Mouse (Mus musculus) lung, embryonic 14.5 days (tissue): ENCODE measurements around the gene Gm8362. TPM values are rescaled to one million over a fixed set of nuclear protein-coding genes. Genes with fewer than 3 reads are reported as not detected.
"Not testable (repeated sequence)": the region's sequence is repeated elsewhere in the genome, so short reads cannot be mapped to it uniquely, and the experiment has no call there.

Source experiments
- ATAC-seq: fragments of 200-750 bp; cut with Nextera tagmentation; 2 replicates; pipeline ENCODE4 v1.8.0; 2017; ENCODE audit warnings: mild to moderate bottlenecking, moderate TSS enrichment, moderate library complexity; ENCODE audit not compliant: insufficient read depth
- DNase-seq: peaks from one replicate; pipeline ENCODE4 v3.0.0-alpha.2; 2015
- H3K27ac ChIP-seq: fragments of 300-500 bp; sonication (generic); 2 replicates; pipeline ENCODE4 v1.5.1; 2014; ENCODE audit warnings: low read depth, mild to moderate bottlenecking, moderate library complexity
- H3K27me3 ChIP-seq: fragments of 300-500 bp; sonication (generic); 2 replicates; pipeline ENCODE4 v1.6.1; 2014; ENCODE audit warnings: low read length, control low read depth; ENCODE audit not compliant: insufficient read depth
- H3K36me3 ChIP-seq: fragments of 300-500 bp; sonication (generic); 2 replicates; pipeline ENCODE4 v1.6.1; 2014; ENCODE audit warnings: control low read depth; ENCODE audit not compliant: insufficient read depth
- H3K4me1 ChIP-seq: fragments of 300-500 bp; sonication (generic); 2 replicates; pipeline ENCODE4 v1.6.1; 2014; ENCODE audit warnings: antibody characterized with exemption, control low read depth; ENCODE audit not compliant: insufficient read depth
- H3K4me2 ChIP-seq: fragments of 300-500 bp; sonication (generic); 2 replicates; pipeline ENCODE4 v1.6.1; 2014; ENCODE audit warnings: mild to moderate bottlenecking
- H3K4me3 ChIP-seq: fragments of 300-500 bp; sonication (generic); 2 replicates; pipeline ENCODE4 v1.5.1; 2014; ENCODE audit warnings: low read depth, low read length
- H3K9ac ChIP-seq: fragments of 300-500 bp; sonication (generic); 2 replicates; pipeline ENCODE4 v1.6.1; 2014
- H3K9me3 ChIP-seq: fragments of 300-500 bp; sonication (generic); 2 replicates; pipeline ENCODE4 v1.6.1; 2016; ENCODE audit warnings: low read depth, low read length, control low read depth
- CTCF ChIP-seq: IDR thresholded peaks from 2 replicates; pipeline ENCODE4 v1.5.1; 2016; ENCODE audit warnings: antibody characterized with exemption, low read depth
- WGBS: fragments of 180-500 bp; shearing (Covaris S2); extraction: QIAGEN DNeasy Blood & Tissue Kit; methylation state at CpG from one replicate; pipeline ENCODE4 v1.1.7; 2014; 5-methylcytosine and 5-hydroxymethylcytosine counted together
- polyA plus RNA-seq: library from polyadenylated mRNA; unstranded; fragments of >200 nt; fragmentation: Nextera tagmentation; extraction: Ambion mirVana; gene quantifications from 2 replicates; pipeline ENCODE4 v1.2.1, GENCODE M21; 2014

Gene Gm8362
- polyA plus RNA-seq, result not detected in 2 replicates

DNA sequence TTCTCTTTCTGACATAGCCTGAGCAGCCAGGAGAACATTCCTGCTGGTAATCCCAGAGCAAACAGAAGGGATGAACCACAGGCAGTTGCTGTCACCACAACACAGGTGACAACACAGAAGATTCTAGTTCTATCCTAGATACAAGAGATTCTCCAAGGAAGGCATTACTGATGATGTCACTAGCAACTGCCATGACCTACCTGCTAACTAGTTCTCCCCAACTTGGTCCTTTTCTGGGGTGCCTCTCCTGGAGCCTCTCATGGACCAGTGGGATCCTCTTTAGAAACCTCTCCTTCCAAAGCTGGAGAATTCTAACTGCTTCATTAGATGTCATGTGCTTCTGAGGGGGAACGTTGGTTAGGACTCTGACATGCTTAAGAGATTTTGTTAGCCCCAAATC lies at the start of gene Gm8362:
Gene Gm8362 (minus strand): TSS at position 101 of the 400 bp plus-strand sequence.
- 60% methylated on average over 1 of the region's 1 CpGs for WGBS
- not testable (repeated sequence) for H3K9ac ChIP-seq, H3K4me1 ChIP-seq, H3K27ac ChIP-seq, H3K9me3 ChIP-seq, ATAC-seq, H3K4me3 ChIP-seq, H3K4me2 ChIP-seq, H3K36me3 ChIP-seq, DNase-seq, H3K27me3 ChIP-seq

GRCm38 (mm10) chr14:6823297-6823696 lies 49.1 kb upstream of the Gm8362 start:
- H3K4me2 ChIP-seq, result not testable (repeated sequence)

DNA sequence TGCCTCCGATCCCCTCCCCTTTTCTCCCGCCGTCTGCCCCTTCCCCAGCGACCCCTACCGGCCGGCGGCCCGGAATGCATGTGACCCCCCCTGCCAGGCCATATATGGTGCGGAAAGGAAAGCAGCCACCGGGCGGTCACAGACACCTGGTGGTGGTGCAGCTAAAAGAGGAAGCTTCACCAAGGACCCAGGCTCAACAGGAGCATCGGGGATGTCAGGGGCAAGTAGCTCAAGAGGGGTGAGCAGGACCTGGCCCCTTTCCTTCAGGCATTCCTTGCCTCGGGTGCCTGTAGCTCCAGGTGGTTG lies 17.0 kb downstream of the Gm8362 start:
- DNase-seq, H3K9me3 ChIP-seq, H3K27ac ChIP-seq, H3K27me3 ChIP-seq, ATAC-seq, H3K4me2 ChIP-seq, H3K4me1 ChIP-seq, H3K9ac ChIP-seq, H3K36me3 ChIP-seq: not testable (repeated sequence)
- TF ChIP-seq CTCF, result peak; percentile 44
- H3K4me3 ChIP-seq, result peak overlapping the region; percentile 33; the same call in 1 of the 2 replicates
- WGBS, result 0% methylated on average over 2 of the region's 13 CpGs

More at GRCm38 (mm10) chr14:6823297-6823696, 49.1 kb upstream of the Gm8362 start:
- not testable (repeated sequence) for H3K27me3 ChIP-seq, H3K4me3 ChIP-seq, DNase-seq, H3K36me3 ChIP-seq, H3K27ac ChIP-seq, H3K4me1 ChIP-seq, ATAC-seq, H3K9me3 ChIP-seq, H3K9ac ChIP-seq
- WGBS, result 93% methylated on average over 3 of the region's 3 CpGs

DNA sequence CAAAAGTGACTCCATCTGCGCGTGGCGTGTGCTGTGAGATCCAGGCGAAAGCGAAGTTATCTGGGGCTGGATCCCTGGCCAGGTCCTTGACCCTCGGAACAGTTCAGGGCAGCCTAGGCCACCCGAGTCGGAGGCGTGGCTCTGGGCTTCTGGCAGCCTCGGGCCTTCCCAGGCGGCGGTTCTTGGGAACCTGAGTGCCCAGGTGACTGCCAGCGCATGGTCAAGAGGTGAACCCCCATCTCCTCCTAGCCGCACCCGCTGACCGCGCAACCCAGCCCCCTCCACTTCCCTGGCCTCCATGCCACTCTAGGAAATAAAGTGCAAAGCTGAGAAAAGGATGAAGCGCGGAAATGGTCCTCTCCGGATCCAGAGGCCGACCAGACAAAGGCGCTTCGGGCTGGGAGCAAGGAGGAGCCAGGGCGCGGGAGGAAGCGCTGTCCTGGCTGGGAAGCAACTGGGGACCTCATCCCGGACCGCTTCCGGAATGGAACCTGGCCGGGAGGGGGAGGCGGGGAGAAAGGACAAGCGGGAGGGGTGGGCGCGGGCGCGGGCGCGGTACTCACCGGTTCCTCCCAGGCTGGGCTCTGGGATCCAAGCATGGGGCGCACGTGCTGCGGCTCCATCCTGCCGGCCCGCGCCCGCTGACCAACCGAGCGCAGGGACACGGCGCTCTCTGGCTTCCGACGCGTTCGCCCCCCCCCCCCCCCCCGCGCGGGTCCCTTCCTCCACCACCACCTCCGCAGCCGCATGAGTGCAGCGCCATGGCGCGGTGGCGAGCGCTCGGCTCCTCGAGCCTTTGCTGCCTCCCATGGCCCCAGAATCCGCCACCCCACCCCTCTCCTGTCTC lies 17.6 kb downstream of the Gm8362 start:
- H3K27me3 ChIP-seq, H3K9me3 ChIP-seq, H3K4me1 ChIP-seq, H3K27ac ChIP-seq, H3K36me3 ChIP-seq, ATAC-seq: not testable (repeated sequence)
- peak overlapping the region; percentile 49 for H3K4me2 ChIP-seq
- peak; percentile 0 for DNase-seq
- WGBS, result 0% methylated on average over 17 of the region's 67 CpGs
- peak overlapping the region; percentile 33 for H3K4me3 ChIP-seq
- H3K9ac ChIP-seq, result peak overlapping the region; percentile 34

DNA sequence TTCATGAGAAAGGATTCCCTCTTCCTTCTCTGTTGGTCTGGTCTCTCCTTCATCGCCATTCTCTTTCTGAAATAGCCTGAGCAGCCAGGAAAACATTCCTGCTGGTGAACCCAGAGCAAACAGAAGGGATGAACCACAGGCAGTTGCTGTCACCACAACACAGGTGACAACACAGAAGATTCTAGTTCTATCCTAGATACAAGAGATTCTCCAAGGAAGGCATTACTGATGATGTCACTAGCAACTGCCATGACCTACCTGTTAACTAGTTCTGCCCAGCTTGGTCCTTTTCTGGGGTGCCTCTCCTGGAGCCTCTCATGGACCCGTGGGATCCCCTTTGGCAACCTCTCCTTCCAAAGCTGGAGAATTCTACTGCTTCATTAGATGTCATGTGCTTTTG lies 32.0 kb downstream of the Gm8362 start, which contains the start of gene Gm3636:
Gene Gm3636 (minus strand): TSS at position 101 of the 400 bp plus-strand sequence.
- DNase-seq, result not testable (repeated sequence)
- WGBS, result no CpG with 5 or more reads among the region's 2 CpGs

DNA sequence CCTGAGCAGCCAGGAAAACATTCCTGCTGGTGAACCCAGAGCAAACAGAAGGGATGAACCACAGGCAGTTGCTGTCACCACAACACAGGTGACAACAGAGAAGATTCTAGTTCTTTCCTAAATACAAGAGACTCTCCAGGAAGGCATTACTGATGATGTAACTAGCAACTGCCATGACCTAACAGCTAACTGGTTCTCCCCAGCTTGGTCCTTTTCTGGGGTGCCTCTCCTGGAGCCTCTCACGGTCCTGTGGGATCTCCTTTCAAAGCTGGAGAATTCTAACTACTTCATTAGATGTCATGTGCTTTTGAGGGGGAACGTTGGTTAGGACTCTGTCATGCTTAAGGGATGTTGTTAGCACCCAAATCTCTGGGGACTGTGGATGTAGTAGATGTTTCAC lies 54.1 kb downstream of the Gm8362 start, which contains the start of gene Gm8050:
Gene Gm8050 (minus strand): TSS at position 101 of the 400 bp plus-strand sequence.
- not testable (repeated sequence) for ATAC-seq, H3K9ac ChIP-seq, H3K36me3 ChIP-seq, H3K27me3 ChIP-seq, H3K4me3 ChIP-seq, DNase-seq, H3K4me1 ChIP-seq, H3K27ac ChIP-seq, H3K9me3 ChIP-seq, H3K4me2 ChIP-seq
- no CpG with 5 or more reads among the region's 2 CpGs for WGBS

More for the DNA sequence above, 32.0 kb downstream of the Gm8362 start, which contains the start of gene Gm3636:
- H3K27ac ChIP-seq, H3K9ac ChIP-seq, H3K9me3 ChIP-seq, ATAC-seq, H3K4me1 ChIP-seq, H3K36me3 ChIP-seq, H3K4me2 ChIP-seq, H3K27me3 ChIP-seq, H3K4me3 ChIP-seq: not testable (repeated sequence)

Other genes starting within 250 kb of the Gm8362 start
- gene Gm8356, start 237.1 kb downstream of the Gm8362 start, polyA plus RNA-seq, result not detected in 2 replicates
- 0.37 TPM in 1 of 2 replicates, not detected in the other for gene Gm3629, start 183.8 kb downstream of the Gm8362 start, polyA plus RNA-seq
- not detected in 2 replicates for gene Gm3460, start 152.0 kb downstream of the Gm8362 start, polyA plus RNA-seq
- gene Gm10251, start 90.2 kb downstream of the Gm8362 start, polyA plus RNA-seq, result not detected in 2 replicates
- not detected in 2 replicates for gene Gm8050, start 54.2 kb downstream of the Gm8362 start, polyA plus RNA-seq
- 5.7 and 6.1 TPM in 2 replicates for gene Gm3636, start 32.1 kb downstream of the Gm8362 start, polyA plus RNA-seq
- gene Gm3642, start 65.9 kb upstream of the Gm8362 start, polyA plus RNA-seq, result not detected in 2 replicates
- gene Gm3667, start 115.6 kb upstream of the Gm8362 start, polyA plus RNA-seq, result 0.88 and 1.0 TPM in 2 replicates
- not detected in 2 replicates for gene Gm6356, start 199.4 kb upstream of the Gm8362 start, polyA plus RNA-seq